Mouse (Mus musculus) ES-Bruce4 (cell line): Measurements from ENCODE around the gene Mfsd14a.

Experiments used
- CTCF ChIP-seq: IDR thresholded peaks from one replicate; pipeline ENCODE4 v1.8.1; 2011; ENCODE audit warnings: low read depth, low read length
- EP300 ChIP-seq: IDR thresholded peaks from 2 replicates; pipeline ENCODE4 v1.6.1; 2011; ENCODE audit warnings: low read depth, low read length; ENCODE audit not compliant: insufficient read depth

GRCm38 (mm10) chr3:116695666-116695985 is 33.1 kb upstream of the Mfsd14a start:
- TF ChIP-seq EP300 (no peak), CTCF (no peak)
